Comparison of ENCODE assay signal across 18 mouse cellular contexts in genomic region chr19:22800471-22800870, GRCm38 (mm10).
DNase-seq lines count a peak whose midpoint lies in the region; ATAC-seq lines count a peak whose summit lies in the region.
"Had no signal": no experiment of that assay in that cellular context is flagged by ENCODE, and none has a peak within 500 bp of the region (broad histone marks: within the 10 kb centered on the region; RNA-seq: fewer than 3 reads in every experiment).

No protein-coding gene starts in this region.

- no peaks in the 10 kb centered on the region for H3K9me3 ChIP-seq in hindbrain, embryonic 15.5 days
- H3K9me3 ChIP-seq in hindbrain, embryonic 14.5 days (ENCODE audit: control insufficient read depth, low read length), result no peaks in the 10 kb centered on the region
- H3K9me3 ChIP-seq: embryonic facial prominence, embryonic 15.5 days; forebrain, embryonic 15.5 days; hindbrain, embryonic 10.5 days; limb, embryonic 12.5 days; midbrain, embryonic 15.5 days; neural tube, embryonic 13.5 days had no signal

- no peak overlapping the region for H3K9ac ChIP-seq in hindbrain, embryonic 15.5 days
- H3K9ac ChIP-seq in hindbrain, embryonic 14.5 days, result no peak overlapping the region
- H3K9ac ChIP-seq: embryonic facial prominence, embryonic 15.5 days; forebrain, embryonic 15.5 days; limb, embryonic 12.5 days; liver, postnatal 0 days; midbrain, embryonic 15.5 days; neural tube, embryonic 13.5 days had no signal

- H3K27me3 ChIP-seq in hindbrain, embryonic 15.5 days, result no peaks in the 10 kb centered on the region
- H3K27me3 ChIP-seq in hindbrain, embryonic 14.5 days (ENCODE audit: control insufficient read depth, insufficient read depth, low read length), result no peaks in the 10 kb centered on the region
- H3K27me3 ChIP-seq: embryonic facial prominence, embryonic 15.5 days; forebrain, embryonic 15.5 days; limb, embryonic 12.5 days; midbrain, embryonic 15.5 days; neural tube, embryonic 13.5 days had no signal

- WGBS in hindbrain, embryonic 15.5 days, result 41% methylated on average over 5 of the region's 5 CpGs
- 44% methylated on average over 5 of the region's 5 CpGs for WGBS in hindbrain, embryonic 14.5 days

- no peak for ATAC-seq in hindbrain, embryonic 15.5 days (ENCODE audit: low FRiP score, low read depth)
- ATAC-seq in hindbrain, embryonic 14.5 days (ENCODE audit: low FRiP score), result no peak
- ATAC-seq: forebrain, embryonic 15.5 days; intestine, postnatal 0 days; liver, postnatal 0 days; midbrain, embryonic 15.5 days had no signal

- intact Hi-C loops in left cerebral cortex, postnatal 4 days (cut with DNase I), result no loop called here
- intact Hi-C loops in left cerebral cortex, postnatal 10 days (cut with DNase I), result no loop called here

- H3K4me1 ChIP-seq in hindbrain, embryonic 15.5 days (replicated peaks), result no peaks in the 10 kb centered on the region
- H3K4me1 ChIP-seq in hindbrain, embryonic 14.5 days (replicated peaks; ENCODE audit: control insufficient read depth, insufficient read depth, low read length), result no peaks in the 10 kb centered on the region
- H3K4me1 ChIP-seq: embryonic facial prominence, embryonic 15.5 days; hindbrain, embryonic 10.5 days; limb, embryonic 12.5 days; midbrain, embryonic 15.5 days; neural tube, embryonic 13.5 days had no signal

- no peak overlapping the region for H3K4me2 ChIP-seq in hindbrain, embryonic 15.5 days
- no peak overlapping the region for H3K4me2 ChIP-seq in hindbrain, embryonic 14.5 days (replicated peaks)
- H3K4me2 ChIP-seq: embryonic facial prominence, embryonic 15.5 days; forebrain, embryonic 15.5 days; limb, embryonic 12.5 days; midbrain, embryonic 15.5 days; neural tube, embryonic 13.5 days had no signal

- DNase-seq in hindbrain, embryonic 14.5 days (ENCODE audit: low spot score), result no peak
- peak; percentile 18 for DNase-seq in left cerebral cortex, postnatal 4 days
- DNase-seq in left cerebral cortex, postnatal 10 days (ENCODE audit: extremely low spot score in 1 of 2, low spot score in 2 of 2), result no peak
- DNase-seq in cerebellum, adult 9-10 months, result peak; percentile 63
- DNase-seq in ovary, postnatal 14 days (ENCODE audit: low spot score), result peak; percentile 6
- no peak for DNase-seq in yolk sac, embryonic 10.5 days (ENCODE audit: low spot score)
- DNase-seq in urinary bladder, postnatal 4 days (ENCODE audit: low spot score in 2 of 2), result no peak
- DNase-seq: gastrocnemius, postnatal 36 days; liver, postnatal 0 days; thymus, postnatal 14 days had no signal

- H3K36me3 ChIP-seq in hindbrain, embryonic 15.5 days, result no peaks in the 10 kb centered on the region
- no peaks in the 10 kb centered on the region for H3K36me3 ChIP-seq in hindbrain, embryonic 14.5 days (replicated peaks; ENCODE audit: control insufficient read depth, insufficient read depth)
- H3K36me3 ChIP-seq: embryonic facial prominence, embryonic 15.5 days; forebrain, embryonic 15.5 days; hindbrain, embryonic 10.5 days; limb, embryonic 12.5 days; midbrain, embryonic 15.5 days; neural tube, embryonic 13.5 days had no signal

- H3K27ac ChIP-seq in hindbrain, embryonic 15.5 days (replicated peaks), result 0 out of 2 replicates have a peak overlapping the region, but pooled peaks have one; percentile 14
- no peak overlapping the region for H3K27ac ChIP-seq in hindbrain, embryonic 14.5 days
- H3K27ac ChIP-seq: embryonic facial prominence, embryonic 15.5 days; forebrain, embryonic 15.5 days; hindbrain, embryonic 10.5 days; limb, embryonic 12.5 days; midbrain, embryonic 15.5 days; neural tube, embryonic 13.5 days had no signal

- H3K4me3 ChIP-seq in hindbrain, embryonic 15.5 days, result no peak overlapping the region
- H3K4me3 ChIP-seq in hindbrain, embryonic 14.5 days (replicated peaks; ENCODE audit: low read length), result no peak overlapping the region
- H3K4me3 ChIP-seq: embryonic facial prominence, embryonic 15.5 days; forebrain, embryonic 15.5 days; hindbrain, embryonic 10.5 days; limb, embryonic 12.5 days; midbrain, embryonic 15.5 days; neural tube, embryonic 13.5 days had no signal

Comparison
In these comparisons a context has a peak if more than half of its experiments do, and no peak if none do; other contexts are left out.
1. DNase-seq: peak in left cerebral cortex, postnatal 4 days (single experiment), cerebellum, adult 9-10 months (single experiment) and ovary, postnatal 14 days (single experiment); none in hindbrain, embryonic 14.5 days (single experiment), left cerebral cortex, postnatal 10 days (0 of 2), yolk sac, embryonic 10.5 days (single experiment) and urinary bladder, postnatal 4 days (0 of 2).